Mouse (Mus musculus) retina, postnatal 1 day (tissue): ENCODE results near the gene Dpm3.

Experiments used
- DNase-seq: peaks from one replicate; pipeline ENCODE4 v3.0.0-alpha.2; 2012

The Dpm3 gene

GRCm38 (mm10) chr3:89232614-89233013 lies 26.5 kb upstream of the Dpm3 start:
- no peak for DNase-seq

- no peak for DNase-seq
Observed at GRCm38 (mm10) chr3:89233562-89234110, 25.5 kb upstream of the Dpm3 start.

GRCm38 (mm10) chr3:89236516-89236915 lies 22.6 kb upstream of the Dpm3 start:
- DNase-seq: no peak

GRCm38 (mm10) chr3:89237682-89238081 lies 21.5 kb upstream of the Dpm3 start:
- no peak for DNase-seq

- DNase-seq: no peak
Observed at GRCm38 (mm10) chr3:89238494-89238893, 20.7 kb upstream of the Dpm3 start.

GRCm38 (mm10) chr3:89242331-89242895 lies 16.7 kb upstream of the Dpm3 start:
- DNase-seq: peak; percentile 76

- DNase-seq: peak; percentile 72
Observed at GRCm38 (mm10) chr3:89243609-89244008, 15.5 kb upstream of the Dpm3 start.

GRCm38 (mm10) chr3:89244158-89244981 lies 14.8 kb upstream of the Dpm3 start:
- peak; percentile 63 for DNase-seq

- peak; percentile 84 for DNase-seq
Observed at GRCm38 (mm10) chr3:89244982-89245687, 14.0 kb upstream of the Dpm3 start.

GRCm38 (mm10) chr3:89245688-89246171 lies 13.4 kb upstream of the Dpm3 start, which contains the start of gene Krtcap2:
Krtcap2 (plus strand) TSS chr3:89245966.
- peak; percentile 71 for DNase-seq

- DNase-seq: peak; percentile 96
Observed at GRCm38 (mm10) chr3:89246261-89247100, 12.7 kb upstream of the Dpm3 start, which contains the start of gene Trim46. Trim46 (minus strand) TSS chr3:89246309.

- DNase-seq: no peak
Observed at GRCm38 (mm10) chr3:89247466-89247865, 11.7 kb upstream of the Dpm3 start.

- peak; percentile 57 for DNase-seq
Observed at GRCm38 (mm10) chr3:89250435-89251040, 8.6 kb upstream of the Dpm3 start.

GRCm38 (mm10) chr3:89251365-89251895 lies 7.7 kb upstream of the Dpm3 start:
- DNase-seq: peak; percentile 45

- no peak for DNase-seq
Observed at GRCm38 (mm10) chr3:89254994-89255393, 4.2 kb upstream of the Dpm3 start.

- DNase-seq: no peak
Observed at GRCm38 (mm10) chr3:89256177-89256576, 3.0 kb upstream of the Dpm3 start.

- DNase-seq: no peak
Observed at GRCm38 (mm10) chr3:89260211-89260610, 1.1 kb downstream of the Dpm3 start.

- no peak for DNase-seq
Observed at GRCm38 (mm10) chr3:89262417-89262816, 3.3 kb downstream of the Dpm3 start.

- DNase-seq: peak; percentile 87
Observed at GRCm38 (mm10) chr3:89266439-89266893, 7.3 kb downstream of the Dpm3 start.

- DNase-seq: no peak
Observed at GRCm38 (mm10) chr3:89268916-89269315, 9.8 kb downstream of the Dpm3 start.

GRCm38 (mm10) chr3:89270051-89270755 lies 11.0 kb downstream of the Dpm3 start, which contains the start of gene Slc50a1:
Slc50a1 (minus strand) TSS chr3:89270570.
- DNase-seq: peak; percentile 78
